Mouse (Mus musculus): ENCODE data around the gene Nrm. TPM values are rescaled to one million over a fixed set of nuclear protein-coding genes. Genes with fewer than 3 reads are reported as not detected.

Nrm gene
- 1 to 10 TPM; 3.9 to 4.7 TPM for total RNA-seq (2021)
- long read RNA-seq, experiment 1, transcript Nrm-201 (4 exons, 1,466 nt) = major isoform, 6 of 6 reads
- long read RNA-seq, experiment 1, partial matches to known transcripts = 0 of 6 reads
- long read RNA-seq, experiment 1, other reads (novel, unspliced or antisense) = 0 of 6 reads
- long read RNA-seq, experiment 2, partial matches to known transcripts = 0 of 4 reads
- long read RNA-seq, experiment 2, other reads (novel, unspliced or antisense) = 1 of 4 reads

- peak; percentile 89 to 92 for DNase-seq (ENCODE audit: low spot score in 2 of 2)
Observed at GRCm38 (mm10) chr17:35861198-35861857, at the start of gene Nrm. Gene Nrm, plus strand, starts transcription at chr17:35861318.

- no peak for DNase-seq (ENCODE audit: low spot score in 2 of 2)
Observed at GRCm38 (mm10) chr17:35812307-35812706, 48.8 kb upstream of the Nrm start.

GRCm38 (mm10) chr17:35812736-35813135 is 48.4 kb upstream of the Nrm start:
- DNase-seq (ENCODE audit: low spot score in 2 of 2) = no peak

DNA sequence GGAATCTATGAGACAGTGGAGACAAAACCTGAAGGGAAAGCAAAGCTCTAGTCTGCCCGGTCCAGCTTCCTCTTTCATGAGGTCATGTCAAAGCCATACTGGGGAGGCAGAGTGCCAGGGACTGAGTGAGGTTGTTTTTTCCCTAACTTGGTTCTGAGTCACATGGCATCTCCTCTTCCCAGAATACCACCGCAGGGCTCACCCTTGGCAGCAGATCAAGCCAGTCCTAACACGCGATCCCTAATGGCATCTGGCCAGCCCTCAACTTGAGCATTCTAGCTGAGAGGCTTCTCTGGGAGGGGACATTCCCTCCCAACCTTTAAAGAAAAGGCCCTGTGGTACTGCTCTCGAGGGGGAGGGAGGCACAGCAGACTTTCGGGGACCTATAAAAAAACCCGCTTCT is 47.9 kb upstream of the Nrm start:
- peak in 1 of 2 experiments; percentile 72 for DNase-seq (ENCODE audit: low spot score in 2 of 2)

DNA sequence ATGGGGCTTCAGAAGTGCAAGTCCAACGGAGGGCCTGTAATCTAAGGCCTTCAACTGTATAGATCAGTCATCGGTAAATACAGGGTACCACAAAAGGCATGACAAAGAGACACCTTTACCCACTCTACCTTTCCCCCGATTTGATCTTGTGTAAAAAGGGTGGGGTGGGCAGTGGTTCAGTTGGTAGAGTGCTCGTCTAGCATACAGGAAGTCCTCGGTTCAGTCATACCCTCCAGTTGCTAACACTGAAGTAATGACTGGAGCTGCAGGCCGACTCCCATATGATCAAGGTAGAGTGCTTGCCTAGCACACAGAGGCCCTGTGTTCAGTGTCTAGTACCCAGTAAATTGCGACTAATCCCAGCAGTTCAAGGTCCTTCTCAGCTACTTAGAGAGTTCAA is 47.5 kb upstream of the Nrm start:
- no peak for DNase-seq (ENCODE audit: low spot score in 2 of 2)

DNA sequence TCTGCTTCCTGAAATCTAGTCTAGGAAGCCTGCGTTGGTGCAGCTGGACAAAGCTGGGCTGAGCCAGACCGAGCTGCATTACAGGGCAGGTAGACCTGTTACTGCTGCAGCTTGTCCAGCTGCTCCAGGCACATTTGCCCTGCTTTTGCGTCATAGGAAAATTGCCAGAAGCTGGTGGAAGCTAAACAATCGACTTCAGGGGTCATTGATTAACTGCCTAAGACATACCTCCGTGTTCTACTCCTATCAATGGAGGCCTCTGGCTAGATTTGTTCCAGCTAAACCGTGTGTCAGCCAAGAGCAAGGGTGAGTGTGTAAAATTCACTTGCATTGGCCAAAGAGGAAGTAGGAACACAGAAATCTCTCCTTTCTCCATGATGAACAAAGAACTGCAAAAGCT is 46.4 kb upstream of the Nrm start:
- no peak for DNase-seq (ENCODE audit: low spot score in 2 of 2)

DNA sequence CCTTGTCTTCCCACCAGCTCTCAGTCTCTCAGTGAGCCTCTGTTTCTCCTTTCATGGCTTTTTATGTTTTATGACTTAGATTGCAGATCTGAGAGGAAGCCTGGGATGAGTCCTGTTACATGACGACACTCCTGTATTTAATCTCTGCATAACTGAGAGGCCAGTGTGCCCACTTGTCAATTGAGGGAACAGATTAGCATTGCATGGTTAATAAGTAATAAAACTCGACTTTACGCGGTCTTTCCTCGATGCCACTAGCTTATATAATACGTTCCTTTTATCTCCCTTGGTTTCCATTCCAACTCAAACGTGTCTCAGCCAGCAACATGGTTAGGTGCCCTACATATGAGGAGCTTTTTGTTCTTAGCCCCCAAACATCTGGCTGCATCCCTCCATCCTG is 45.3 kb upstream of the Nrm start:
- no peak for DNase-seq (ENCODE audit: low spot score in 2 of 2)

DNA sequence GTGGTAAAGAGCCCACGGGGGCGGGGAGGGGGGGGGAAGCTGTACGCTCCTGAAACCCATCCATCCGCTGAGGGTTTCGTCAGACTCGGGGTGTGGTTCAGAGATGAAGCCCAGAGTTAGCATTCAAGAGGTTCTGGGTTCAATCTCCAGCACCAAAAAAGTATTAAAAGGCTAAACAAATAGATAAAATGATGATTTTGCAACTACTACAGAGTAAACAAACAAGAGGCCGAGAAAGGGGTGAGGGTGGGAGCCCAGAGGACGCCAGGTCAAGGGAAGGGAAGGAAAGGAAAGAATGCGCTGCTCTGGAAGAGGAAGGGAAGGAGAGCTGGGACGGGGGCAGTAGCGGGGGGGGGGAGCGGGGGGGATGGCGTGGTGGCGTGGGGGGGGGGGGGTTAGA is 44.4 kb upstream of the Nrm start:
- no peak for DNase-seq (ENCODE audit: low spot score in 2 of 2)

- DNase-seq (ENCODE audit: low spot score in 2 of 2) = no peak
Observed at GRCm38 (mm10) chr17:35817226-35817625, 43.9 kb upstream of the Nrm start.

- no peak for DNase-seq (ENCODE audit: low spot score in 2 of 2)
Observed at GRCm38 (mm10) chr17:35820111-35820510, 41.0 kb upstream of the Nrm start.

GRCm38 (mm10) chr17:35821439-35822430 is 39.4 kb upstream of the Nrm start, which contains the start of gene Ier3:
Gene Ier3, plus strand, starts transcription at chr17:35821684.
- peak in 1 of 2 experiments; percentile 59 for DNase-seq (ENCODE audit: low spot score in 2 of 2)

GRCm38 (mm10) chr17:35822564-35822963 is 38.6 kb upstream of the Nrm start:
- DNase-seq (ENCODE audit: low spot score in 2 of 2) = no peak

DNA sequence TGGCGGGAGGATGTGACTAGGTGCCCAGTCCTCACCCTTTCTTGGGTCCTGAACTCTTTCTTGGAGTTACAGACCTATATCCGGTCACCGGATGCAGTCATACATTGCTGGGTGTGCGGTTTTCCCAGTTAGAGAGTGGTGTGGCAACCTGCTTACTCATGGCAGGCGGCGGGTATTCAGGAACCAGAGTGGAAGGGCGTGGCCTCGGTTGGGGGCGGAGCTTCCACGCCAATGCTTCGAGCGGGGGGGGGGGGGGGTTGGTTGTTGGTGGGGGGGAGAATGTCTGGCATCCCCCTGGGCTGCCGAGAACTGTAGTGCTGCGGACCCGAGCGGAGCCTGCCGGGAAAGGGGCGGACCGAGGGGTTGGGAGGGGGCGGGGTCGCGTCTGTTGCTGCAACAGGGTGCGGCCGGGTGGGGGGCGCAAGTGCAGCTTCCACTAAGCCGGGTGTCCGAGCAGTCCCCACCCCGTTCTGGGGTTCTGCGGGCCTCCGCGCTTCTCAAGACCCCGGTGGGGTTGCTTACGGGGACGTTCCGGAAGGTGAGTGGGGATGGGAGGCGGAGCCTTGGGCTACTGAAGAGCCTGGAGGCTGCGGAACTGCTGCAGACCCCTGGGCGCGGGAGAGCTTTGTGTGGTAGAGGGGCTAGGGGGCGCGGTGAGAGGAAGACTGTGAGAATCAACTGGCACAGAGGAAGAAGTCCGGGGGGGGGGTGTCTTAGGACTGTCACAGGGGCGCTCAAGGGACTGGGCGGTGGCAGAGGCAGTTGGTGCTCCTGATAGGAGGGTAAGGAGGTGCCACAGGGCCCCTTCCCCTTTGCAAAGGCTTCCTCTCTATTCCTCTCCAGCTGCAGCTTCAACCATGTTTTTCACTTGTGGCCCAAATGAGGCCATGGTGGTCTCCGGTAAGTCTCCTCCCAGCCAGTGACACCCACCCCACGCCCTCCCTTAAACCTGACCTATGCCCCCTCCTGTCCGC is 37.9 kb upstream of the Nrm start, which contains the start of gene Flot1:
Flot1 (plus strand) TSS at position 267 of the 974 bp plus-strand sequence.
- DNase-seq (ENCODE audit: low spot score in 2 of 2) = peak; percentile 75 to 79

DNA sequence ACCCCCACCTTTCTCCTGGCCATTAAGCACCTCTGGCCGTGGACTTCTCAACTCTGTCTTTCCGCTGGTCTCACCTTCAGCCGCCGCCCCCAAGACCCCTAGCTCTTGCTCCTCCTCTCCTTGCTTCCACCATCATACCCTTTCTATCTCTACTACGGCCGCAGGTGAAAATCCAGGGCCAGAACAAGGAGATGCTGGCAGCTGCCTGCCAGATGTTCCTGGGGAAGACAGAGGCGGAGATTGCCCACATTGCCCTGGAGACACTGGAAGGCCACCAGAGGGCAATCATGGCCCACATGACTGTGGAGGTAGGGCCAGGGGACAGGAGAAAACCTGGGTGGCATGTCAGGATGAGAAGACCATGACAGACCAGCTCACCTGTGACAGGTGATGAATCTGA is 36.7 kb upstream of the Nrm start:
- no peak for DNase-seq (ENCODE audit: low spot score in 2 of 2)

- DNase-seq (ENCODE audit: low spot score in 2 of 2) = no peak
Observed at GRCm38 (mm10) chr17:35825109-35825850, 35.8 kb upstream of the Nrm start.

GRCm38 (mm10) chr17:35829737-35830136 is 31.4 kb upstream of the Nrm start:
- DNase-seq (ENCODE audit: low spot score in 2 of 2) = peak; percentile 71 to 77

DNA sequence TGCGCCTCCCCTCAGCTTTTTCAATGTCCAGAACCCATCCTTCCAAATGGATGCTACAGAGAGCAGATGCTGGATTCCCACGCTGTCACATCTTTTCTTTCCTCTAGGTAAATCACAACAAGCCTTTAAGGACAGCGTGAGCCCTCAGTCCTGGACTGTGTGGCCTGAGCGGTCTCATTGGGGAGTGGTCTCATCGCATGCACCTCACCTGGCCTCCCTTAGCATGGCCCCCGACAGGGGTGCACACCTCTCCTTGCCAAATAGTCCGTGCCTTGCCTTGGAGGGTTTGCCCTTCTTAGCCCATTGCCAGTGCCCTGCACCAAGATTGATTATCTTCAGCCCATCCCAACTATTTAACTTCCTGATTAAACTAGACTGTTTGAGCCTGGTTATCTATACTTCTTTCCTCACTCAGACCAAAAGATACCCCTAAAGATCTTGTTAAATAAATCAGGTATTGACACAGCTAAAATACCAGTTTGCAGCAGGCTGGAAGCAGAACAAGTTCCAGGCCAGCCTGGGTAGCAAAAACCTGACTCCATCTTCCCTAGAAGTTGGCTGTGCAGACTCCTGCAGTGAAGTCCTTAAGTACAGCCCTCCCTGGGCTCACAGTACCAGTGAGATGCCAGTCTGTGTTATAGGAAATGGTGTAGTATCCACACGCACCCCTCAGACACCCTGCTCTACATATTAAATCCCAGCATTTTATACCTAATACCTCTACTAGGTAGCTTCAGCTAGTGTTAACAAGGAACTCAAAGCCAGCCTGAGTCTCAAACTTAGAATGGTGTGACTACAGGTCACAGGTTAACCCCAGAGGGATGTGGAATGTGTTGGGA is 28.5 kb upstream of the Nrm start:
- DNase-seq (ENCODE audit: low spot score in 2 of 2) = no peak

DNA sequence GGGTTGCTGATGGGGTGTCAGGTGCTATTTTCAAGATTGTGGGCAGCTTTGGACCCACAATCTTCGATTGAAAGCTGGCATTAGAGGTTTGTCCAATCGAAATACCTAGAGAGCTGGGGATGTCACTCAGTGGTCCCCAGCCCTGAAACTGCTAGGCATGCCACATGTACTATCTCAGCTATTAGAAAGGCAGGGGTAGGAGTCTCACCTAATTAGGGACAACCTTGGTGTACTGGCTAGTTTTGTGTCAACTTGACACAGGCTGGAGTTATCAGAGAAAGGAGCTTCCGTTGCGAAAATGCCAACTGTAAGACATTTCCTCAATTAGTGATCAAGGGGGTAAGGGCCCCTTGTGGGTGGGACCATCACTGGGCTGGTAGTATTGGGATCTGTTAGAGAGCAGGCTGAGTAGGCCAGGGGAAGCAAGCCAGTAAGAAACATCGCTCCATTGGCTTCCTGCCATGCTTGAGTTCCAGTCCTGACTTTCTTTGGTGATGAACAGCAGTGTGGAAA is 27.8 kb upstream of the Nrm start:
- DNase-seq (ENCODE audit: low spot score in 2 of 2) = no peak

GRCm38 (mm10) chr17:35833894-35834293 is 27.2 kb upstream of the Nrm start:
- no peak for DNase-seq (ENCODE audit: low spot score in 2 of 2)
